Mouse (Mus musculus): ENCODE data around the gene Fgf12. TPM values are rescaled to one million over a fixed set of nuclear protein-coding genes. Genes with fewer than 3 reads are reported as not detected.

Fgf12 gene
- total and polyA plus RNA-seq, 3 experiments, result 0.76 TPM; not detected in 2

GRCm38 (mm10) chr16:28681625-28682024 is 71.2 kb downstream of the Fgf12 start:
- no peak overlapping the region for H3K4me3 ChIP-seq (ENCODE audit: low read depth, low read length)
- no peak for ATAC-seq (ENCODE audit: extremely low read depth, insufficient number of reproducible peaks, low FRiP score, poor library complexity, severe bottlenecking)

GRCm38 (mm10) chr16:28668815-28669347 is 84.0 kb downstream of the Fgf12 start:
- TF ChIP-seq TAL1 (conservative IDR thresholded peaks at IDR 0.05; ENCODE audit: low read depth, low read length) (no peak), GATA2 (IDR thresholded peaks at IDR 0.05; ENCODE audit: borderline replicate concordance, low read depth, low read length) (no peak), CTCF (IDR thresholded peaks at IDR 0.05; ENCODE audit: low read depth, low read length) (no peak), GATA1 (IDR thresholded peaks at IDR 0.05; ENCODE audit: borderline replicate concordance, low read length) (no peak), POLR2AphosphoS5 (IDR thresholded peaks at IDR 0.05; ENCODE audit: insufficient replicate concordance, low read depth, low read length) (no peak)
- DNase-seq (ENCODE audit: low spot score) (no peak), ATAC-seq (ENCODE audit: extremely low read depth, insufficient number of reproducible peaks, low FRiP score, poor library complexity, severe bottlenecking) (no peak)
- H3K4me3 ChIP-seq (ENCODE audit: low read depth, low read length), result no peak overlapping the region
- H3K9me3 ChIP-seq (replicated peaks), result peaks cover 8% of the 10 kb centered on the region
- H3K4me1 ChIP-seq (ENCODE audit: insufficient read depth, low read depth, low read length), result no peaks in the 10 kb centered on the region
- H3K27me3 ChIP-seq (ENCODE audit: insufficient read depth, low read length), result no peaks in the 10 kb centered on the region
- no peaks in the 10 kb centered on the region for H3K36me3 ChIP-seq (replicated peaks)

More at GRCm38 (mm10) chr16:28681625-28682024, 71.2 kb downstream of the Fgf12 start:
- Histone ChIP-seq H3K27me3 (ENCODE audit: insufficient read depth, low read length) (no peaks in the 10 kb centered on the region), H3K9me3 (replicated peaks) (peaks cover 7% of the 10 kb centered on the region; the same call in 1 of the 2 replicates), H3K36me3 (replicated peaks) (no peaks in the 10 kb centered on the region), H3K4me1 (ENCODE audit: insufficient read depth, low read depth, low read length) (no peaks in the 10 kb centered on the region)
- TF ChIP-seq POLR2AphosphoS5 (IDR thresholded peaks at IDR 0.05; ENCODE audit: insufficient replicate concordance, low read depth, low read length) (no peak), GATA1 (IDR thresholded peaks at IDR 0.05; ENCODE audit: borderline replicate concordance, low read length) (no peak), GATA2 (IDR thresholded peaks at IDR 0.05; ENCODE audit: borderline replicate concordance, low read depth, low read length) (no peak), CTCF (IDR thresholded peaks at IDR 0.05; ENCODE audit: low read depth, low read length) (no peak), TAL1 (conservative IDR thresholded peaks at IDR 0.05; ENCODE audit: low read depth, low read length) (no peak)
- no peak for DNase-seq (ENCODE audit: low spot score)

GRCm38 (mm10) chr16:28652640-28653039 is 100.2 kb downstream of the Fgf12 start:
- DNase-seq (ENCODE audit: low spot score) (no peak), ATAC-seq (ENCODE audit: extremely low read depth, insufficient number of reproducible peaks, low FRiP score, poor library complexity, severe bottlenecking) (no peak)
- Histone ChIP-seq H3K9me3 (replicated peaks) (0 out of 2 replicates have a peak, but pooled peaks cover 7% of the 10 kb centered on the region), H3K4me3 (ENCODE audit: low read depth, low read length) (no peak overlapping the region), H3K36me3 (replicated peaks) (no peaks in the 10 kb centered on the region), H3K4me1 (ENCODE audit: insufficient read depth, low read depth, low read length) (no peaks in the 10 kb centered on the region), H3K27me3 (ENCODE audit: insufficient read depth, low read length) (no peaks in the 10 kb centered on the region)
- TF ChIP-seq TAL1 (conservative IDR thresholded peaks at IDR 0.05; ENCODE audit: low read depth, low read length) (no peak), GATA1 (IDR thresholded peaks at IDR 0.05; ENCODE audit: borderline replicate concordance, low read length) (no peak), CTCF (IDR thresholded peaks at IDR 0.05; ENCODE audit: low read depth, low read length) (no peak), POLR2AphosphoS5 (IDR thresholded peaks at IDR 0.05; ENCODE audit: insufficient replicate concordance, low read depth, low read length) (no peak), GATA2 (IDR thresholded peaks at IDR 0.05; ENCODE audit: borderline replicate concordance, low read depth, low read length) (no peak)

- Histone ChIP-seq H3K9me3 (replicated peaks) (0 out of 2 replicates have a peak, but pooled peaks cover 7% of the 10 kb centered on the region), H3K27me3 (ENCODE audit: insufficient read depth, low read length) (no peaks in the 10 kb centered on the region), H3K36me3 (replicated peaks) (no peaks in the 10 kb centered on the region), H3K4me3 (ENCODE audit: low read depth, low read length) (no peak overlapping the region), H3K4me1 (ENCODE audit: insufficient read depth, low read depth, low read length) (no peaks in the 10 kb centered on the region)
- TF ChIP-seq POLR2AphosphoS5 (IDR thresholded peaks at IDR 0.05; ENCODE audit: insufficient replicate concordance, low read depth, low read length), result no peak
- TF ChIP-seq GATA2 (IDR thresholded peaks at IDR 0.05; ENCODE audit: borderline replicate concordance, low read depth, low read length), result no peak
- ATAC-seq (ENCODE audit: extremely low read depth, insufficient number of reproducible peaks, low FRiP score, poor library complexity, severe bottlenecking) (no peak), DNase-seq (ENCODE audit: low spot score) (no peak)
Measured at GRCm38 (mm10) chr16:28650589-28650988, 102.3 kb downstream of the Fgf12 start.

DNA sequence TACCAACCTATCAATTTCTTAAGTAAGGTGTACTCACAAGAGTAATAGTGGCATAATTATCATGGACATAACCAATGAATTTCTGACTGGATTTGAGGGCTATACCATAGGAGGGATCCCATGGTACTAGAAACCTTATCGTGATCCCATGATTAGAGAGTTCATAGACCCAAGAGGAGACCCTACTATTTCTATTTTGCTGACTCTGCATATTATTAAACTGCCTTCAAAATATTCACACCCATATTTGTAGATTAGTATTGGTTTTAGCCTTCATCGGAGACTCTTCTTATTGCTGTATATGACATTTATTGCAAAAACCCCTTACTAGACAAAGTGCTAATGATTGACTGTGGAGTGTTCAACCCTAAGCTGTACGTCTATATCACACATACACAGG is 107.8 kb downstream of the Fgf12 start:
- no peaks in the 10 kb centered on the region for H3K4me1 ChIP-seq (ENCODE audit: insufficient read depth, low read depth, low read length)
- ATAC-seq (ENCODE audit: extremely low read depth, insufficient number of reproducible peaks, low FRiP score, poor library complexity, severe bottlenecking), result no peak
- TF ChIP-seq GATA2 (IDR thresholded peaks at IDR 0.05; ENCODE audit: borderline replicate concordance, low read depth, low read length), result no peak
- no peak for TF ChIP-seq GATA1 (IDR thresholded peaks at IDR 0.05; ENCODE audit: borderline replicate concordance, low read length)
- no peak for DNase-seq (ENCODE audit: low spot score)
- peaks cover 11% of the 10 kb centered on the region; the same call in 1 of the 2 replicates for H3K9me3 ChIP-seq (replicated peaks)
- no peaks in the 10 kb centered on the region for H3K36me3 ChIP-seq (replicated peaks)
- no peak overlapping the region for H3K4me3 ChIP-seq (ENCODE audit: low read depth, low read length)
- no peaks in the 10 kb centered on the region for H3K27me3 ChIP-seq (ENCODE audit: insufficient read depth, low read length)

DNA sequence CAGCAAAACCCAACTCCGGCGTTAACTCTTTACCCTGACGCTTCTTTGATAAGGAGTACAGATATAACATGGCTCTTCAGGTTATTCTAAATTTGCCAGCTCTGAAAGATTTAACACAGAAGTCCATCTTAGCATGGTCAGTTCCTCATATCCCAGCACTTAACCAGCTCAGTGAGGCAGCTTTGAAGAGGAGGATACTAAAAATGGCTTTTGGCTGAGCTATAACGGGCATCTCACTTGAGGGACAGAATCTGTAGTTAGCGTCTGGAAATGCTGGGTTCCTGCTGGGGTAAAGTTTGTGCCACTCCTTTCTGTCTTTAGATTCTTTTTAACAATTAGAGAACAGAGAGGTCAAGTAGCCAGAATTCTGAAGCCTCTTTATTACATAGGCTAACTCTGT is 121.1 kb downstream of the Fgf12 start:
- no peak for TF ChIP-seq POLR2AphosphoS5 (IDR thresholded peaks at IDR 0.05; ENCODE audit: insufficient replicate concordance, low read depth, low read length)
- TF ChIP-seq GATA1 (IDR thresholded peaks at IDR 0.05; ENCODE audit: borderline replicate concordance, low read length), result no peak
- TF ChIP-seq CTCF (IDR thresholded peaks at IDR 0.05; ENCODE audit: low read depth, low read length), result no peak
- no peak for TF ChIP-seq TAL1 (conservative IDR thresholded peaks at IDR 0.05; ENCODE audit: low read depth, low read length)
- no peak for TF ChIP-seq GATA2 (IDR thresholded peaks at IDR 0.05; ENCODE audit: borderline replicate concordance, low read depth, low read length)
- H3K27me3 ChIP-seq (ENCODE audit: insufficient read depth, low read length), result no peaks in the 10 kb centered on the region
- ATAC-seq (ENCODE audit: extremely low read depth, insufficient number of reproducible peaks, low FRiP score, poor library complexity, severe bottlenecking) (no peak), DNase-seq (ENCODE audit: low spot score) (no peak)
- no peaks in the 10 kb centered on the region for H3K4me1 ChIP-seq (ENCODE audit: insufficient read depth, low read depth, low read length)
- no peaks in the 10 kb centered on the region for H3K36me3 ChIP-seq (replicated peaks)
- H3K4me3 ChIP-seq (ENCODE audit: low read depth, low read length), result no peak overlapping the region
- peaks cover 2% of the 10 kb centered on the region; the same call in 1 of the 2 replicates for H3K9me3 ChIP-seq (replicated peaks)

All from G1E (cell line).